ENCODE assay signal across 9 mouse cellular contexts in genomic region chr14:45530364-45531345, GRCm38 (mm10). TPM values are rescaled to one million over a fixed set of nuclear protein-coding genes. Genes with fewer than 3 reads are reported as not detected.
DNase-seq lines count a peak whose midpoint lies in the region; ATAC-seq and TF ChIP-seq lines count a peak whose summit lies in the region.
"Had no signal": no experiment of that assay in that cellular context is flagged by ENCODE, and none has a peak within 500 bp of the region (broad histone marks: within the 10 kb centered on the region; RNA-seq: fewer than 3 reads in every experiment).

No protein-coding gene starts in this region.

- peak; percentile 44 for ATAC-seq in heart, postnatal 0 days (ENCODE audit: insufficient read depth, low read depth)
- peak; percentile 13; the same call in 1 of the 2 replicates for ATAC-seq in liver, embryonic 12.5 days
- ATAC-seq in stomach, postnatal 0 days (ENCODE audit: low FRiP score, low TSS enrichment): peak; percentile 36; the same call in 1 of the 2 replicates

- H3K27me3 ChIP-seq in testis, adult 2 months (ENCODE audit: control insufficient read depth, insufficient read depth, low read length): no peaks in the 10 kb centered on the region
- no peaks in the 10 kb centered on the region for H3K27me3 ChIP-seq in heart, postnatal 0 days (ENCODE audit: control insufficient read depth, insufficient read depth, low read length)
- H3K27me3 ChIP-seq in liver, embryonic 12.5 days (replicated peaks): peaks cover 52% of the 10 kb centered on the region
- H3K27me3 ChIP-seq in stomach, postnatal 0 days (ENCODE audit: control insufficient read depth, insufficient read depth, low read length): no peaks in the 10 kb centered on the region
- H3K27me3 ChIP-seq: CH12.LX had no signal

- H3K4me1 ChIP-seq in testis, adult 2 months (ENCODE audit: control insufficient read depth, insufficient read depth, low read length): peaks cover 7% of the 10 kb centered on the region
- peaks cover 31% of the 10 kb centered on the region for H3K4me1 ChIP-seq in heart, postnatal 0 days (ENCODE audit: control insufficient read depth, insufficient read depth)
- peaks cover 13% of the 10 kb centered on the region; the same call in 1 of the 2 replicates for H3K4me1 ChIP-seq in liver, embryonic 12.5 days
- H3K4me1 ChIP-seq in stomach, postnatal 0 days (replicated peaks; ENCODE audit: control insufficient read depth, insufficient read depth): no peaks in the 10 kb centered on the region

- H3K4me3 ChIP-seq in testis, adult 2 months (ENCODE audit: control insufficient read depth, low read depth, low read length): peak overlapping the region; percentile 80
- peak overlapping the region; percentile 93 for H3K4me3 ChIP-seq in heart, postnatal 0 days (ENCODE audit: low read depth, low read length)
- peak overlapping the region; percentile 62 for H3K4me3 ChIP-seq in liver, embryonic 12.5 days
- H3K4me3 ChIP-seq in stomach, postnatal 0 days (ENCODE audit: low read depth, low read length): peak overlapping the region; percentile 75

- H3K36me3 ChIP-seq in testis, adult 2 months (ENCODE audit: control insufficient read depth, insufficient read depth, low read length): no peaks in the 10 kb centered on the region
- H3K36me3 ChIP-seq in heart, postnatal 0 days (replicated peaks; ENCODE audit: control insufficient read depth, insufficient read depth, low read length): 0 out of 2 replicates have a peak, but pooled peaks cover 5% of the 10 kb centered on the region
- no peaks in the 10 kb centered on the region for H3K36me3 ChIP-seq in liver, embryonic 12.5 days
- no peaks in the 10 kb centered on the region for H3K36me3 ChIP-seq in stomach, postnatal 0 days (ENCODE audit: control insufficient read depth, insufficient read depth, low read length)

- DNase-seq in cerebellum, adult 9-10 months: peak; percentile 71
- DNase-seq in cerebellum, adult 8-10 months: no peak
- DNase-seq in testis, postnatal 10 days (ENCODE audit: low spot score): no peak
- DNase-seq in heart, postnatal 0 days (ENCODE audit: low spot score): peak; percentile 45
- no peak for DNase-seq in stomach, postnatal 0 days (ENCODE audit: low spot score)
- DNase-seq in ovary, postnatal 36 days (ENCODE audit: low spot score): no peak

- TF ChIP-seq CTCF in testis, adult 2 months (IDR thresholded peaks at IDR 0.05; ENCODE audit: control insufficient read depth, insufficient read depth, insufficient replicate concordance, low read depth, low read length): no peak
- TF ChIP-seq CTCF in heart, postnatal 0 days (IDR thresholded peaks at IDR 0.05; ENCODE audit: low read depth): no peak
- peak; percentile 22; the same call in 1 of the 2 replicates for TF ChIP-seq CTCF in stomach, postnatal 0 days (IDR thresholded peaks at IDR 0.05; ENCODE audit: low read depth)

- no peaks in the 10 kb centered on the region for H3K9me3 ChIP-seq in heart, postnatal 0 days (replicated peaks; ENCODE audit: control insufficient read depth, low read length)
- H3K9me3 ChIP-seq in liver, embryonic 12.5 days (replicated peaks): no peaks in the 10 kb centered on the region
- H3K9me3 ChIP-seq in stomach, postnatal 0 days (ENCODE audit: control insufficient read depth, low read length): no peaks in the 10 kb centered on the region

- peak overlapping the region; percentile 72 for H3K4me2 ChIP-seq in heart, postnatal 0 days (ENCODE audit: low read depth, low read length)
- peak overlapping the region; percentile 77 for H3K4me2 ChIP-seq in liver, embryonic 12.5 days
- peak overlapping the region; percentile 66 for H3K4me2 ChIP-seq in stomach, postnatal 0 days (replicated peaks; ENCODE audit: low read depth)

- TF ChIP-seq POLR2A in testis, adult 2 months (IDR thresholded peaks at IDR 0.05; ENCODE audit: control insufficient read depth, low read depth, low read length): no peak

- WGBS in heart, postnatal 0 days: 1% methylated on average over 30 of the region's 37 CpGs
- 5% methylated on average over 30 of the region's 37 CpGs for WGBS in liver, embryonic 12.5 days (ENCODE audit: insufficient replicate concordance)
- 3% methylated on average over 36 of the region's 37 CpGs for WGBS in stomach, postnatal 0 days

- H3K27ac ChIP-seq in testis, adult 2 months (ENCODE audit: control insufficient read depth, insufficient read depth, low read depth, low read length): peak overlapping the region; percentile 90
- peak overlapping the region; percentile 100 for H3K27ac ChIP-seq in heart, postnatal 0 days (ENCODE audit: low read depth)
- peak overlapping the region; percentile 81 for H3K27ac ChIP-seq in liver, embryonic 12.5 days
- H3K27ac ChIP-seq in stomach, postnatal 0 days (replicated peaks): peak overlapping the region; percentile 98

- TF ChIP-seq EP300 in heart, postnatal 0 days (IDR thresholded peaks at IDR 0.05; ENCODE audit: low read depth): peak; percentile 37; the same call in 1 of the 2 replicates
- TF ChIP-seq EP300 in stomach, postnatal 0 days (optimal IDR thresholded peaks at IDR 0.05): no peak

- peak overlapping the region; percentile 99 for H3K9ac ChIP-seq in heart, postnatal 0 days (replicated peaks; ENCODE audit: low read depth, low read length)
- H3K9ac ChIP-seq in liver, embryonic 12.5 days: peak overlapping the region; percentile 50; the same call in 1 of the 2 replicates
- peak overlapping the region; percentile 85 for H3K9ac ChIP-seq in stomach, postnatal 0 days (ENCODE audit: low read length)

RNA-seq across cellular contexts. Expression of gene Fermt2, which starts 0.7 kb away (rescaled TPM):
- polyA plus RNA-seq in testis, adult 2 months (2012; rRNA removed): 6.4 and 6.6 TPM in 2 replicates
- 119 TPM in 2 replicates for total RNA-seq in heart, postnatal 0 days (2014; rRNA removed; ENCODE audit: low replicate concordance)
- 211 and 221 TPM in 2 replicates for polyA plus RNA-seq in heart, postnatal 0 days (2015; fragmentation: Nextera tagmentation; extraction: Ambion mirVana)
- 37.2 and 37.3 TPM in 2 replicates for polyA plus RNA-seq in liver, embryonic 12.5 days (2016; fragmentation: Nextera tagmentation; extraction: Ambion mirVana)
- polyA plus RNA-seq in stomach, postnatal 0 days (2015; fragmentation: Nextera tagmentation; extraction: Ambion mirVana): 176 and 189 TPM in 2 replicates
- total RNA-seq: CH12.LX had no signal

Comparison
In these comparisons a context has a peak if more than half of its experiments do, and no peak if none do; other contexts are left out.
1. DNase-seq: peak in cerebellum, adult 9-10 months (single experiment) and heart, postnatal 0 days (single experiment); none in cerebellum, adult 8-10 months (single experiment), testis, postnatal 10 days (single experiment), stomach, postnatal 0 days (single experiment) and ovary, postnatal 36 days (single experiment).
2. Peak in every context shown above with its lines, with median percentiles within 50 percentile points of each other: H3K27ac ChIP-seq, H3K4me3 ChIP-seq, ATAC-seq, H3K4me2 ChIP-seq and H3K9ac ChIP-seq.